Mouse (Mus musculus) granulocyte monocyte progenitor cell, adult 5-6 weeks (primary cell): Measurements from ENCODE around the gene Snta1. TPM values are rescaled to one million over a fixed set of nuclear protein-coding genes. Genes with fewer than 3 reads are reported as not detected.

ENCODE experiments used
- ATAC-seq: replicated peaks from 2 replicates; pipeline ENCODE4 v1.8.0; 2016; ENCODE audit warnings: mild to moderate bottlenecking, moderate TSS enrichment, inconsistent platforms; ENCODE audit not compliant: poor library complexity, severe bottlenecking
- total RNA-seq, 2 experiments: library from RNA; stranded (forward) in 1 of 2; stranded (reverse) in 1 of 2; fragments of 200-712, 200-1000 nt in 1 of 2; fragments of >200 nt in 1 of 2; fragmentation: Nextera tagmentation in 1 of 2; gene quantifications; 2 replicates each; pipeline ENCODE4 v1.2.3; 2014 to 2017

The Snta1 gene
- 0.56 TPM in 1 of 2 replicates, not detected in the other for total RNA-seq (2014; fragmentation: Nextera tagmentation)
- 0.04 TPM in 1 of 2 replicates, not detected in the other for total RNA-seq (2017)

DNA sequence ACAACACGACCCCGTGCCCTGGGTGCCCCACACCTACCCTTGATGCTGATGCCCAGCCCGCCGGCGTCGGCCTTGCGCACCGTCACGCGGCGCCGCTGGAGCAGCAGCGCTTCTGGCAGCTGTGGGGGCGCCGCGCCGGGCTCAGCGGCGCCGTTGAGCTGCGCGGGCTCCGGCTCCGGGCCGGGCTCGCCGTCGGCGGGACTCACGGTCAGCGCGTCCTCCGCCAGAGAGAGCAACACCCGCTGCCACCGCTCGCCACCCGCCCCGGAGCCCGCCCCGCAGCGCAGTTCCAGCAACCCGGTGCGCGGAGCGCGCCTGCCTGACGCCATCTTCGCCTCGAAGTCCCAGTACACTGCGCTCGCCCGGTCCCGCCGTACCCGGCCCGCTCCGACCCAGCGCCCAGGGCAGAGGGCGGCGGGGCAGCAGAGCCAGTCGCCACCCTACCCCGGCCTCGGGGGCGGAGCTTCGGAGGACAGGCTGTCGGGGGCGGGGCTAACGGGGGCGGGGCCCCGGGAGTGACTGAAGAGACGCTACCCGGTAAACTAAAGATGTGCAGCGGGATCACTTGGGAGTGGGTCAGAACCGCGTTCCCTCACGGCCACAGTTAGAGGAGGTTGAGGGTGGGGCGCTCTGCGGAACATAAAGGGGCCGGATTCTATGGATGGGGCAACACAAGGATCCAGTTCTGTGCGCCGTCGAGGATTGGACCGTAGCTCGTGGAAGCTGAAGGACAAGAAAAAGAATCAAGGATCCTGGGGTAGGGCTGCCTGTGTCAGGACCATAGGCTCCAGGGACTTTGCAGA lies at the start of gene Snta1:
TSS of gene Snta1 (minus strand) at position 457 of the 803 bp plus-strand sequence.
- peak; percentile 76 for ATAC-seq

DNA sequence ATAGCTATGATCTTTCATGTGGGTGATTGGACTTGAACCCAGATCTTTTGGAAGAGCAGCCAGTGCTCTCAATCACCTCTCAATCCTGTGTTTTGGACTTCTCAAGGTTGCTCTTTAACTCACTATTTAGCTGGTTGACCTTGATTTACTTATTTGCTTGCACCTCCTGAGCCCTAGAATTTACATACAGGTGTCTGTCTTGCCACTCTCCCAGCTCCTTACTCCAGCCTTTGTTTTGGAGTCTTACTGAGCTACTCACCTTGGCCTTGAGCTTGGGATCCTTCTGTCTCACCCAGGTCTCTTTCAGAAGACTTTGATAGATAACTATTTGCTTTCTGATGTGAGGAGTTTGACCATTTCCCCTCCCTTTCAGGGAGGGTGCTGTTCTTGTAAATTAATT lies 48.7 kb upstream of the Snta1 start:
- no peak for ATAC-seq

DNA sequence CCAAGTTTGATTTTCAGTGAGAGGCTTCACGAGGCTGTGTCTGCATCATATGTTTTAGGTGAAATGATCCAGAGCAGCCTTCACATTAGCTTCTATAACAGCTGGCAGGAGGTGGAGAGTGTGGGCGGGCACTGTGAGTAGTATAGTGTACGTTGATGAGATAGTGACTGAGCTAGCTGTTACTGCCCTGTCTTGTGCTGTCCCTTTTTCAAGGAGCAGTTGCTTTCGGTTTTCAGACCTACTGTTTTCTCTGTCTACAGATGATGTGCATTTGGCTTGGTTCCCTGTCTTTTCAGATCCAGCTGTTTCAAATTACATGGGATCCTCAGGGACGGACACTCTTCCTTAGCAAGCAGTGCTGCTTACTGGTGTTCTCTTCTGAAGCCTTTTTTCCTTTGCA lies 47.9 kb upstream of the Snta1 start:
- ATAC-seq, result no peak

DNA sequence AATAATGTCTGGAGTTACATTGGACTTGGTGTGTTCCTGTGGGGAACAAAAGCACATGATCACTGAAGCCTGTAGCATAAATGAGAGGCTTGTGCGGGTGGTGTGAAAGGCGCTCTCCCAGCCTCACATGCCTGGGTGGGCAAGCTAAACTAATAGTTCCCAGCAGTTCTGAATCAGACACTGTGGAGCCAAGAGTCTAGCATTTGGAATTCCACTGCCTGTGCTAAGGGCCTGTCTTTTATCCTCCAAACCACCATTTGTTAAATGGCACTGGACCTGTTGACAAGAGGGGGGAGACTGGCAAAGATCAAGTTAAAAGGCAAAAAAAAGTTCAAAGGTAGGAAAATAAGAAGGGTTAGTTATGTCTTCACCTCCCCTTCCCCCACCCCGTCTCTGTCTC lies 46.7 kb upstream of the Snta1 start:
- ATAC-seq, result no peak

GRCm38 (mm10) chr2:154454099-154454498 lies 46.2 kb upstream of the Snta1 start:
- no peak for ATAC-seq

DNA sequence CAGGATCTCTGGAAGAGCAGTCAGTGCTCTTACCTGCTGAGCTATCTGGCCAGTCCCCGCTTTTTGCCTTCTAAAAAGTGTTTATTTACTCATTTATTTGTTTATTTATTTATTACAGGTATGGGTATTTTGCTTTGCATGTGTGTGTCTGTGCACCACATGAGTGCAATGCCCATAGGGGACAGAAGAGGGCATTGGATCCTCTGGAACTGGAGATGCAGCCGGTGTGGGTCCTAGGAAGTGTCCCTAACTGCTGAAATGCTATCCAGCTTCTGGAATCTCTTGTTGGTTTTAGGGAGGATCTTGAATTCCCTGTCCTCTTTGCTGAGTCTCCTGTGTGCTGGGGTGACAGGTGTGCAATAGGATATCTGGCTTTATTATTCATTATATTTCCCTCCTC lies 45.1 kb upstream of the Snta1 start:
- no peak for ATAC-seq

- no peak for ATAC-seq
These were observed 40.7 kb upstream of the Snta1 start for GRCm38 (mm10) chr2:154448633-154449032.

GRCm38 (mm10) chr2:154447821-154448220 lies 39.9 kb upstream of the Snta1 start:
- no peak for ATAC-seq

DNA sequence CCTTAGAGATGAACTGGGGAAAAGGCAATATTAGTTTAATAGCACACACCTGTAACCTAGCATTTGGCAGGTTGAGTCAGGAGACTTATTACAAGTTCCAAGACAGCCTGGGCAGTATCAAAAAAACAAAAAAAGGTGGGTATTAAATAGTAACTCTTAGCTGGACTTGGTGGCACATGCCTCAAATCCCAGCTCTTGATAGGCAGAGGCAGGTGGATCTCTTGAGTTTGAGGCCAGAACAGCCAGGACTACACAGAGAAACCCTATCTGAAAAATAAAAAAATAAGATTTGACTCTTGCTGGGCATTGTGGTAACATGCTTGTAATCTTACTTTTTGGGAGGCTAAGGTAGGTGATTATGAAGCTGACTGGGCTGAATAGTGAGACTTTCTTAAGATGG lies 32.6 kb upstream of the Snta1 start:
- ATAC-seq, result no peak

GRCm38 (mm10) chr2:154437191-154437527 lies 29.3 kb upstream of the Snta1 start:
- no peak for ATAC-seq

GRCm38 (mm10) chr2:154436458-154437190 lies 28.7 kb upstream of the Snta1 start, which contains the start of gene Cbfa2t2:
Gene Cbfa2t2 (plus strand): TSS chr2:154436481.
- peak; percentile 24 for ATAC-seq

DNA sequence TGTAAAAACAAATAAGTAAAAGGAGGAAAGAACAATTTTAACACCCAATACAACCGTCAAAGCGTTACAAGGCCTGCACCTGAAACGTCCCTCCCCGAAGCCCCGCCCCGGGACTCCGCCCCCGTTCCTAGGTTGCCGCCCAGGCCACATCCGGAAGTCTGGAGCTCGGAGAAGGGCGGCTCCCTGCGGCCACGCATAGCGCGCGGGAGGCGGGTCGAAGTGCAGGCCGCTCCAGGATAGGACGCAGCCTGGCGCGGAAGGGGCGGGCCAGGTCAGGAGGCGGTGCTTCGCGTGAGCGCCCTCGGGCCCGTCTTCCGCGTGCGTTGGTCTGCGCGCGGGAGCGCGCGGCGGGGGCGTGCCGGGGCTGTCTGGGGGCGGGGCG lies 28.2 kb upstream of the Snta1 start:
- ATAC-seq, result peak; percentile 98

- ATAC-seq, result no peak
These were observed 26.8 kb upstream of the Snta1 start for GRCm38 (mm10) chr2:154434690-154435089.

- ATAC-seq, result no peak
These were observed 25.5 kb upstream of the Snta1 start for GRCm38 (mm10) chr2:154433391-154433790.

DNA sequence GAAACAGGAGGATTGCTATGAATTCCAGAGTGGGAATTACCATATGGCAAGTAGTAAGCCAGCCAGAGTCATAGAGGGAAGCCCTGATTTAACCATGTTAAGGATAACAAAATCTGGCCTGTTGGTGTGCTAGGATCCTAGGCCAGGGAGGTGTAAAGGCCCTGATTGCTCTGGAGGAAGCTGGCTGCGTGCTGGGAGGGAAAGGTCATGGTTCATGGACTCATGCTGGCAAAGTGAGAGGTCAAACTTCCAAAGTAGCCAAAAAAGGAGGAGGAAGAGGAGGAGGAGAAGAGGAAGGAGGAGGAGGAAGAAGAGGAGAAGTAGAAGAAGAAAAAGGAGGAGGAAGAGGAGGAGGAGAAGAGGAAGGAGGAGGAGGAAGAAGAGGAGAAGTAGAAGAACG lies 24.8 kb upstream of the Snta1 start:
- no peak for ATAC-seq

DNA sequence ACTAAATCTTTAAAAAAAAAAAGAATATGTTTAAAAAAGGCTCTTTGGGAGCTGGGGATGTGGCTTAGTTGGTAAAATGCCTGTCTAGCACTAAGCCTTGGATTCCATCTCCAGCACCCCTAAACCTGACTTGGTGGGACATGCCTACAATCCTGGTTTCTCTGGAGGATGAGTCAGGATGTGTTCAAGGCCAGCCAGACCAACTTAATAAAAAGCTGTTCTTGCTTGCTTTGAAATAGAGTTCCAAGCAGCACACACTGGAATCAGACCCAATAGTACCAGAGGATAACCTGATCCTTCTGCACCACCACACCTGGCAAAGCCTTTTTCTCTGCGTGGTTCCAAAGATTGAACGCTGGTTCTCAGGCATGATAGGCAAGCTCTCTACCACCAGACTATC lies 22.7 kb upstream of the Snta1 start:
- ATAC-seq, result no peak

DNA sequence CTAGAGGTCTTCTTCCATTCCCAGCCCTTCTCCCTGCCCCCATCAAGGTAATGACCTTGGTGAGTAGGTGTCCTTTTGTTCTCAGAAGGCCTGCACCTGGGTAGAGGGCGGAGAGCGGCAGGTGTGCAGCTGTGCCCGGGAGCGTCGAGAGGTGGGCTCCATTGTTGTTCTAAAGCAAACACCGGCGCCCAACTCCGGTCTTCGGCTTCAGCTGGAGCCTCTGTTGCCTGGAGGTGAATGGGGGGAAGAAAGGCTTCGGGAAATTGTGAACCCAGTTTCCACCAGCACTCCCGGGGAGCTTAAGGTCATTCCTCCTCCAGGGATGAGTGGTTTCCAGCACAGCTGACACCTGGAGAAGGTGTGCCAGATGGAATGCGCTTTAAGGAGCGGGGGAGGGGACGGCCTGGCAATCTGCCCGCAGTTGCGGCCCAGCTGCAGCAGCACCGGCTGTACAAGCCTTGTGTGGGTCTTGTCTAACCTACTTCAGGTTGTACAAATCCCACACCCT lies 20.0 kb upstream of the Snta1 start:
- no peak for ATAC-seq

DNA sequence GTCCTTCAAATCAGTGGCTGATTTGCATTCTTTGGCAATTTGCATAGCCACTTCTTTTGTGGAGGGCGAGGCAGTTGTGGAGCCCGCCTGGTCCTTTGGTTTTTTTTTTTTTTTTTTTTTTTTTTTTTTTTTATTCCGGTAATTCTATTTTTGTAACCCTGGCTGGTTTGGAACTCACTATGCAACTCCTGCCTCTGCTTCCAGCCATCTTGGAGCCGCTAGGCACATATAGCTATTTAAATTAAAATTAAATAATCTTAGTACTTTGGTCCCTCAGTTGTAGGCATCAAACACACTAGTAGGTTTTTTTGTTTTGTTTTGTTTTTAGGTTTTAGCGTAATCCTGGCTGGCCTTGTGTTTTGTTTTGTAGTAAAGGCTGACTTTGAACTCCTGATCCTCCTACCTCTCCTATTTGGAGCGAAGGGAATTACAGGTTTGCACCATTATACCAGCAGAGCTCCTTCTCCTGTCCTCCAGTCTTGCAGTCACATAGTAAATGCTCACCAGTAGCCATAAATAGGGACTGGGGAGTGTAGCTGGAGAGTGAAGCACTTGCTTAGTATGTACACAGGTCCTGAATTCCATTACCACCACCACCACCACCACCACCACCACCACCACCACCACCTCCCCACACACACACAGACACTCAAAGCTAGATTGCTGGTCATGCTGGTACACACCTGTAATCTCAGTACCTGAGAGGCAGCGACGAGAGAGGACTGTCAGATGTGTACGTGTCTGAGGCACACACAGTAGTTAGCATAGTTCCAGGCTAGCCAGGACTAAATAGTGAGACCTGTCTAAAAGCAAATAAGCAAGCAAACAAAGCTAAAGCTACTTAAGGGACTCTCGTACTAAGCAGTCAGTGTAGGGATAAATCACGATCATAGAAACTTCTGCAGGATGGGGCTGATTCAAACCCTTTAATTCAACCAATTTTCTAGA lies 19.3 kb upstream of the Snta1 start:
- ATAC-seq, result no peak

DNA sequence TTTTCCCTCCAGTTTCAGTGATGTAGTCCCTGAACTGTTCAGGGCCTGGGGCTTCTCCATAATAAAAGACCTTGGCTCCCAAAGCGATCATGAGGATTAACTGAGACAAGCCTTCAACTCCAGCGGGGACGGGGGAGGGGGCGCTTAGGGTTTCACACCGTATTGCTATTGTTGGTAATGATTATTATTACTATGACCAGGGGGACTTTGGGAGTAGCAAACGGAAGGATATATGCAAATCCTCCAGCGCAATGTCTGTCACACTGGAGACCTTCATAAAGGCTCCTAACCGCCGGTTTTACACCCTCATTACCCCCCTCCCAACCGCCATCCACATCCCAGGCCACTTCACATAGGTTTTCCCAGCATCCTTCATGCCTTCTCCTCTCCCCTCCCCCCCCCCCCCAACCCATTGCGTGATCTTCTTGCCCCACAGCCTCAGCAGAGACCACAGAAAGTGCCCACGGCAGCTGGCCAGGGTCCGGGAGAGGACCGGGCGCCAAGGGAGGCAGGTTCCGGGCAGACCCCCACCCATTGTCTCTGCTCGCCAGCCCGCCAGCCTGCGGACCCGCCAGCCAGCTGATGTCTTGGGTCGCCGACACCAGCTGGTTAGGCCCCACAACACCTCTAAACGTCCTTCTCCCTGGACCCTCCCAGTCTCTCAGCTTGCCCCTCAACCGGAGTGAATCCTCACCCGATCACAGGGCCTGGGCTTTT lies 18.4 kb upstream of the Snta1 start:
- ATAC-seq, result peak; percentile 52

DNA sequence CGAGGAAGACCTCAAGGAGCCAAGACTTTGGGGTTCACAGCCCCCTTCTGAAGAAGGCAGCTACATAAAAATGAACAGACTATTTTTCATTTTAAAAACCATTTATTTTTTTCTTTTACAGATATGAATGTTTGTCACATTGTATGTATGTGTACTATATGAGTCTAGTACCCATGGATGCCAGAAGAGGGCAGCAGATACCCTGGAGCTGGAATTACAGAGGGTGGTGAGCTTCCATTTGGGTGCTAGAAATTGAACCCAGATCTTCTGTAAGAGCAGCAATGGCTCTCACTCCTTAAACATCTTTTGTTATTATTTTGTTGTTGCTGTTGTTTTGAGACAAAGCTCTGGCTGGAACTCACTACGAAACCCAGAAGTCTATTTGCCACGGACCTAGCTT lies 17.6 kb upstream of the Snta1 start:
- ATAC-seq, result no peak
